Mouse (Mus musculus): ENCODE measurements around the gene Asnsd1.
A peak's percentile ranks its signal among the peaks of the same experiment; 100 is the strongest.
"Not testable (repeated sequence)": the region's sequence is repeated elsewhere in the genome, so short reads cannot be mapped to it uniquely, and the experiment has no call there.

Gene Asnsd1

GRCm38 (mm10) chr1:53352327-53353261 lies at the start of gene Asnsd1, which contains the start of the genes Asdurf and Gm28551:
Asnsd1 (minus strand) TSS chr1:53352752.
Asdurf (minus strand) TSS chr1:53352619.
Gm28551 (minus strand) TSS chr1:53352667.
- peak; percentile 96 for DNase-seq (ENCODE audit: low spot score)

- DNase-seq (ENCODE audit: low spot score) = not testable (repeated sequence)
These were observed 41.6 kb upstream of the Asnsd1 start for GRCm38 (mm10) chr1:53393936-53394760.

- DNase-seq (ENCODE audit: low spot score) = no peak
These were observed 36.2 kb upstream of the Asnsd1 start for GRCm38 (mm10) chr1:53388762-53389161.

- no peak for DNase-seq (ENCODE audit: low spot score)
These were observed 31.6 kb upstream of the Asnsd1 start for GRCm38 (mm10) chr1:53384085-53384688.

GRCm38 (mm10) chr1:53377731-53378130 lies 25.2 kb upstream of the Asnsd1 start:
- DNase-seq (ENCODE audit: low spot score) = no peak

- DNase-seq (ENCODE audit: low spot score) = not testable (repeated sequence)
These were observed 23.4 kb upstream of the Asnsd1 start for GRCm38 (mm10) chr1:53375965-53376364.

- no peak for DNase-seq (ENCODE audit: low spot score)
These were observed 6.4 kb upstream of the Asnsd1 start for GRCm38 (mm10) chr1:53358988-53359387.

- no peak for DNase-seq (ENCODE audit: low spot score)
These were observed 11.5 kb downstream of the Asnsd1 start for GRCm38 (mm10) chr1:53341071-53341470.

- not testable (repeated sequence) for DNase-seq (ENCODE audit: low spot score)
These were observed 15.1 kb downstream of the Asnsd1 start for GRCm38 (mm10) chr1:53337403-53337802.

- DNase-seq (ENCODE audit: low spot score) = no peak
These were observed 17.1 kb downstream of the Asnsd1 start for GRCm38 (mm10) chr1:53335465-53335864.

GRCm38 (mm10) chr1:53333527-53333926 lies 19.0 kb downstream of the Asnsd1 start:
- not testable (repeated sequence) for DNase-seq (ENCODE audit: low spot score)

- DNase-seq (ENCODE audit: low spot score) = no peak
These were observed 27.6 kb downstream of the Asnsd1 start for GRCm38 (mm10) chr1:53324827-53325494.

- DNase-seq (ENCODE audit: low spot score) = no peak
These were observed 28.3 kb downstream of the Asnsd1 start for GRCm38 (mm10) chr1:53324277-53324676.

- no peak for DNase-seq (ENCODE audit: low spot score)
These were observed 29.3 kb downstream of the Asnsd1 start for GRCm38 (mm10) chr1:53323254-53323653.

- no peak for DNase-seq (ENCODE audit: low spot score)
These were observed 30.7 kb downstream of the Asnsd1 start for GRCm38 (mm10) chr1:53321662-53322344.

GRCm38 (mm10) chr1:53312989-53313967 lies 39.3 kb downstream of the Asnsd1 start, which contains the start of gene Osgepl1:
Osgepl1 (plus strand) TSS chr1:53313624.
- peak; percentile 89 for DNase-seq (ENCODE audit: low spot score)

- no peak for DNase-seq (ENCODE audit: low spot score)
These were observed 52.0 kb downstream of the Asnsd1 start for GRCm38 (mm10) chr1:53300506-53300905.

GRCm38 (mm10) chr1:53296581-53297383 lies 55.8 kb downstream of the Asnsd1 start, which contains the start of the genes Pms1, Ormdl1 and Gm28778:
Pms1 (minus strand) TSS chr1:53297018.
Ormdl1 (plus strand) TSS chr1:53297095.
Gm28778 (plus strand) TSS chr1:53297111.
- peak; percentile 95 for DNase-seq (ENCODE audit: low spot score)
